Mouse (Mus musculus) layer of hippocampus, adult 9-11 months (tissue): ENCODE data around the gene Pltp.
"Not testable (repeated sequence)": the region's sequence is repeated elsewhere in the genome, so short reads cannot be mapped to it uniquely, and the experiment has no call there.

Experiments
- DNase-seq: peaks from one replicate; pipeline ENCODE4 v3.0.0; 2022

The Pltp gene

GRCm38 (mm10) chr2:164803921-164804313, 53.6 kb downstream of the Pltp start:
- DNase-seq: no peak

GRCm38 (mm10) chr2:164803201-164803920, 54.1 kb downstream of the Pltp start:
- DNase-seq: no peak

- DNase-seq: no peak
Measured at GRCm38 (mm10) chr2:164800252-164801004, 57.1 kb downstream of the Pltp start.

GRCm38 (mm10) chr2:164798554-164798953, 59.0 kb downstream of the Pltp start:
- DNase-seq: not testable (repeated sequence)

- no peak for DNase-seq
Measured at GRCm38 (mm10) chr2:164795868-164796267, 61.6 kb downstream of the Pltp start.

GRCm38 (mm10) chr2:164794293-164794692, 63.2 kb downstream of the Pltp start:
- peak; percentile 84 for DNase-seq

- no peak for DNase-seq
Measured at GRCm38 (mm10) chr2:164793772-164794171, 63.7 kb downstream of the Pltp start.

GRCm38 (mm10) chr2:164793236-164793635, 64.3 kb downstream of the Pltp start:
- peak; percentile 47 for DNase-seq

- DNase-seq: no peak
Measured at GRCm38 (mm10) chr2:164792400-164793190, 64.9 kb downstream of the Pltp start.

GRCm38 (mm10) chr2:164791841-164792261, 65.7 kb downstream of the Pltp start:
- DNase-seq: no peak

GRCm38 (mm10) chr2:164790451-164790850, 67.1 kb downstream of the Pltp start:
- no peak for DNase-seq
